Mouse (Mus musculus) heart, postnatal 10 days (tissue): ENCODE results near the gene Ptbp1. TPM values are rescaled to one million over a fixed set of nuclear protein-coding genes. Genes with fewer than 3 reads are reported as not detected.

Source experiments
- DNase-seq, 2 experiments: peaks; one replicate each; pipeline ENCODE4 v3.0.0; 2021
- intact Hi-C: fragments of 180-260 bp; cut with DNase I; formaldehyde crosslinking; loops from one replicate; pipeline ENCODE4 v1.15.1; 2025
- total RNA-seq, 2 experiments: library from RNA; stranded (reverse); gene quantifications; 2 replicates each; pipeline ENCODE4 v1.2.3; 2021

Gene Ptbp1
- total RNA-seq = 100 to 1,000 TPM; 144 to 145 TPM

DNA sequence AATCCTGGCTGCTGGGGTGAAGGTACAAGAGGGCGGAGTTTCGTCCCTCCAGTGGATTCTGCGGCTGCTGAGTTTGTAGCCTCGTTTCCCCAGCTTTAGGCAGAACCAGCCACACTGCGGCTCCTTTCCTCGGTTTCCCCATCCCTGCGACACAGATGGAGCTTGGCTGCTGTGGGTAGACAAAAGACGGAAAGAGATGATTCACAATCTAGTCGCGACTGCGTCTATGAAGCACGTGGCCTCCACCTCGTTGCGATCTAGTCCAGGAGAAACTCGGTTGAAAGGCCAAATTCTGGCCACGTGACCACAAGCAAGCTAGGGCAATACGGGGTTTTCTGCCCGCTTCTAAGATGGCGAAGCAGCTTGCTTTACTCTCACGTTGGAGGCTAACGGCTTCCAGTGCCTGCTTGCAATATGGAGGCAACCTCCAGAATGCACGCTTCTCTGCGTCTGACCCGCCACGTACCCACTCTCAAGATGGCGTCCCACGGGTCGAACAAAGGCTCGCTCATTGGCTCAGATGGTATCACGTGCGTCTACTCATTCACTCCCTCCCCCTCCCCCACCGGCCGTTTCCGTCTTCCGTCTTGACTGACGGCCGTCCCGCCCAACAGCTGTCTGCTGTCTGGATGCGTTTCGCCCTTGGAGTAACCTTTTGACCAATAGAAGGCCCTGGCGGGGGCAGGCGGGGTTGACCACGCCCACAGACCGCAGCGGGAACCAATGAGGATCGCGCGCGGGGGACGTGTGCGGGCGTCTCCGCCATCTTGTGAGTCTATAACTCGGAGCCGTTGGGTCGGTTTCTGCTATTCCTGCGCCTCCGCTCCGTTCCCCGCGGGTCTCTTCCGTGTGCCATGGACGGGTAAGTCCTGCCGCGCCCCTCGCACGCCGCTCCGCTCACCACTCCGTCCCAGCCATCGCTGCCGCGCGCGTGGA is at the start of gene Ptbp1:
Ptbp1 (plus strand) TSS at position 568 of the 936 bp plus-strand sequence.
- peak; percentile 99 to 100 for DNase-seq
- intact Hi-C loops = loop anchor here (1.0 kb wide), 1 partner anchor 13 kb away; no protein-coding TSS in a partner anchor

DNA sequence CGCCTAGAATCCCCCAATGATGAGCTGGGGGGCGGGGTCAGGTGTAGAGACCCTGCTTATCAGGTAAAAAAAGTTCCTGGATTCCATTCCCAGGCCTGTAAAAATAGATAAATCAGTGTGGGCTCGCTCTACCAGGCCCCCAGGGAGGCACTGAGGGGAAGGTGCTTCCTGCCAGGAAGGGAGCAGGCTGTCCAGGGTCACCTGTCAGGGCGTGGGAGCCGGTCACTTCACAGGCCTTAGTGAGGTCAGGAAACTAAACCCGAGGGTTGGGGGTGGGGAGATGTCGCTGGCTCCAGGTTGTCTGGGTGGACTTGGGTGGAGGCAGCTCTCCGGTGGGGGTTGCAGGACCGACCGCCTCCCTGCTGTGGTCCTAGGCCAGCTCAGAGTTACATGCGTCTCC is 48.6 kb upstream of the Ptbp1 start:
- intact Hi-C loops = no loop called here

DNA sequence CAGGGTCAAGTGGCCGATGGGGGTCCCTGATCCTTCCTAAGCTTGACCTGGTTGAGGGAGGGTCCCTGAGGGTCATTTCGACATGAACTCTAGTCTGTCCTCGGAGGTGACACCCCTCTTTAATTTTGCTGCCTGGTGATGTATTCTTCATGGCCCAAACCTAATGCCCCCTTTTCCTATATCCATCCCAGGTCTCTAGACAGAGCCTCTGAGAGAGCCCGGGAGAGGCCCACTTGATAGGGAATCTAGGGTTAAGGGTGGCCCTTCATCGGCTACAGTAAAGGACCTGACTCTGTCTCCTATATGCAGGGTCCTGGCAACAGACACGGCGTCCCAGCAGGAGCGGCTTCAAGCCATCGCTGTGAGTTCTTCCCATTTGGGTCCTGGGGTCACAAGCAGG is 47.9 kb upstream of the Ptbp1 start:
- intact Hi-C loops = no loop called here
- DNase-seq = no peak

More for the DNA sequence above, 48.6 kb upstream of the Ptbp1 start:
- DNase-seq = peak; percentile 66 to 71

DNA sequence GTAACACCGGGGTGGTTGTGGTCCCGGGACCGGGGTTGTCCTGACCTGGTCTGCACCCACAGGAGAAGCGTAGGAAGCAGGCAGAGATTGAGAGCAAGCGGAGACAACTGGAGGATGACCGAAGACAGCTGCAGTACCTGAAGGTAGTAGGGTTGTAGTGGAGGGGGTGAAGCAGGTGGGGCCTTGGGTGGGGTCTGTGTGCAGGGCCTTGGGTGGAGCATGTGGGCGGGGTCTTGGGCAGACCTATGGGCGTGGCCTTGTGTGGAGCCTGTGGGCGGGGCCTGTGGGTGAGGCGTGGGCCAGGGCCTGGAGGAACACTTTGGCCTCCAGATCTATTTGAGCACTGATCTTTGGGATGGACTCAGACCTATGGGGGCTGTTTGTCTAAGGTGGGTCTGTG is 47.3 kb upstream of the Ptbp1 start:
- no peak for DNase-seq
- intact Hi-C loops = no loop called here

DNA sequence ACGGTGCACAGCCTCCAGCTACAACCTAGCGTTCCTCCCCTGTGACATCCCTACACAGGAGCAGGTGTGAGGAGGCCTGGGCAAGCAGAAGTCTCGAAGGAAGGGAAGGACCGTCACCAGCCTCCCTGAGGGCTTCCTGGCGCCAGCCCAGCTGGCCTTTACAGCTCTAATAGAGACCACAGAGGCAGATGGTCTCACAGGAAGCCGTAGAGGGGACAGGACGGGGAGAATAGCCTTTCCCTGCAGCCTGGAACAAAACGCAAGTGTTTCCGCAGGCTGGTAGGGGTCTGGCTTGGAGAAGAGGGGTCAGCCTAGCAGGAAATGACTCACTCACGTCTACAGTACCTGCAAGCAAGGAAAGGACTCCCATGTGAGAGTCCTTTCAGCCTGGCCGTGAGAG is 46.4 kb upstream of the Ptbp1 start:
- intact Hi-C loops = loop anchor here (1.0 kb wide), 1 partner anchor 14 kb away; no protein-coding TSS in a partner anchor
- DNase-seq = peak; percentile 67 to 70

DNA sequence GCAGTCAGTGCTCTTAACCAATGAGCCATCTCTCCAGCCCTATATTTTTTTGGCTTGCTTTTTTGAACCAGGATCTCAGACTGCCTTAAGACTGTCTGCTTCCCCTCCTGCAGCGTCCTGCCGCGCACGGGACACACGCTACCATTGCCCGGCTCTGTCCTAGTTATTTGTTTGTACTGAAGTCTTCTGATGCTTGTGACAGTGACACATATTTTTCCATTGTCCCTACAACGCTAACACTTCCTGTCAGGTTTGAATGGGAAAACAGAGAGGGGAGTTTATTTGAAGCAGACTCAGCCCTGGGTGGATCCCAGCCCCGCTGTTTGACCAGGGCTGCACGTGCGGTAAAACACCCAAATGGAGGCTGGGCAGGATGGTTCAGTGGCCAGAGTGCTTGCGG is 45.5 kb upstream of the Ptbp1 start:
- DNase-seq = no peak
- intact Hi-C loops = loop anchor here (1.0 kb wide), 1 partner anchor 14 kb away; no protein-coding TSS in a partner anchor

DNA sequence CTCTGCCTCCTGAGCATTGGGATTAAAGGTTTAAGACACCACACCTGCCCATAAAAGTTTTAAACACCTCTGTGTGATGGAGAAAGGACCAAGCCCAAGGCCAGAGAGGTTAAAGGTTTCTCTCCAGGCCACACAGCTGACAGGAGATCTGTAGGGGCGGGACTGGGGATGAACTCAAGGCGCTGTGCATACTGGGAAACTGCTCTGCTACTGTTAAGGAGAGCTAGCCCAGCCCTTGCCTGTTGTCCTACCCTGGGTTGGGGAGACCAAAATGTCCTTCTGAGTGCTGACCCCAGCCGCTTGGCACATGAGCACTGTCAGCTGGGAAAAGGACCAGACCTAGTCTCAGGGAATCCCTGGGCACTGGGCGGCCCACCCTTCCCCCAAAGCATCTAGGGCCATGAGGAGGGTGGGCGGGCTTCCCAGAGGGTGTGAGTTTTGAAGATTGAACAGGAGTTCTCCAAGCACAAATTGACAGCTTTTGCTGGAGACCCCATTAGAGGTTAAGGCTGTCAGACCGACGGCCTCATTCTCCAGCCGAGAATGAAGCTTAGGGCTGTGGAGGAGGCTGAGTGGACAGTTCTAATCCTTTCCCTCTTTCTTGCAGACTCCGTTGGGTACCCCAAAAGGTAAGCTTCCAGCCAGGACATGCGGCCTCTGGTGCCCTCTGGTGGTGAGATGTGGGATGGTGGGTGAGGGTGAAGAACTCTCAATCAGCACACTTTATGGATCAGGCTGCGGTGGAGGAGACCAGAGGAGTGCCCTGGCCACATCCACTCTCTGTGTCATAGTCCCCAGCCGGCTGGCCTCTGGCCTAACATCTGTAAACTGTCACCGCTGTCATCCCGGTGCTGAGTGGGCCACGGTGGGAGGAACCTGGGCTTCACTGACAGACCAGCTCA is 42.2 kb upstream of the Ptbp1 start:
- intact Hi-C loops = loop anchor here (1.0 to 2.0 kb wide), 2 partner anchors 19 to 43 kb away; partner anchors contain the start of gene Palm
- DNase-seq = peak; percentile 85 to 92

DNA sequence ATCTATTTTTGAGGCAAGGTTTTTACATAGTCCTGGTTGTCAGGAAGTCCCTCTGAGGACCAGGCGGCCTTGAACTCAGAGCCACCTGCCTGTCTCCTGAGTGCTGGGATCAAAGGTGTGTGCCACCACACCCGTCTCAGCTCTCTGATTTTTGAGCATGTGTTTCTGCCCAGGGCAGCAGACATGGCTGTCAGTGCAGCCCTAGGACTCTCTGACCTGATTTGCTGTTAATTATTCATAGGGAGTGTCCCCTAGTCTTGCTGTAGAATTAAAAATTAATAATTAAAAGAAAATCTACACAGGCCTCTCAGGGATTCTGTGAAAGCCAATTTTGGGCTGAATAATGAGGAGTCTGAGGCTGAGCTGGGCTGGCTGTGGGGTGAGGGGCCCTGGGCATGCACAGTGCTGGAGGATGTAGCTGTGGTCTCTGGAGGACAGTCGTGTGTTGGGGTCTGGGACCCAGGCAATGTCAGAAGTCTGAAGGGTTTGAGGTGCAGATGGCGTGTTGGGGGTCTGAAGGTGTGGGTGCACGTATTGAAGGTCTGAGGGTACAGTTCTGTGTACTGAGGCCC is 39.9 kb upstream of the Ptbp1 start:
- intact Hi-C loops = no loop called here
- no peak for DNase-seq

DNA sequence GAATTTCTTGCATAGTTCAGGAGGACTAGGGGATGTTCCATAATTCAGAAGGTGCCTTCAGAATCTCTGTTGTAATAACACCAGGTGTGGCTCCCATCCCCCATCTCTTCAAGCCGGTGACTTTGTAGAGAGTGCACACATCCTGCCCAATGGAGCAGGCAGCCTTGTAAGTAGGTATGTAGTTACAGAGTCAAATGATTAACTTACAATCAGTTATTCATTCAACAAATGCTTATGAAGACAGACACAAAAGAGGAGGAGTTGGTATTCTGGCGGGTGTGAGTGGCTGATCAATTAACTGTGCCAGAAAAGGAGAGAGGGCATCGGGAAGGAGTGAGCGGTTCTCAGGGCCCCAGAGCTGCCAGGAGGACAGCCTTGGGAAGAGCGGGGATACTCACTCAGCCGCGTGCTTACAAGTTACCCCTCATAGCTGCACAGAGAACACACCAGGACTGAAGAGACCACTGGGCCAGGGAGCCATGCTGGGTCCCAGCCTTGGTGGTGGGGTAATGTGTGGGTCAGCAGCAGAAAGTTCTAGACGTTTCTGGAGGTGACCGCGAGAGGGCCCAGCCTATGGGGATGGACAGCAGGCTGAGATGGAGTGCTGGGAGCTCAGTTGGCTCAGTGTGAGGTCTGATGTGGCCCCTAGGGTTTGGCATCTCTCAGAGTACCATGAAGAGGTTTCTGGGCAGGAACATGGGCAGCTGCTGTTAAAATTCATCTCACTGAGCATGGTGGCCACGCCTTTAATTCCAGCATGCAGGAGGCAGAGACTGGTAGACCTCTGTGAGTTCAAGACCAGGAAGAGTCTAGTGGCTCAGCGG is 38.3 kb upstream of the Ptbp1 start:
- intact Hi-C loops = loop anchor here (5.0 kb wide), 1 partner anchor 34 kb away; no protein-coding TSS in a partner anchor

DNA sequence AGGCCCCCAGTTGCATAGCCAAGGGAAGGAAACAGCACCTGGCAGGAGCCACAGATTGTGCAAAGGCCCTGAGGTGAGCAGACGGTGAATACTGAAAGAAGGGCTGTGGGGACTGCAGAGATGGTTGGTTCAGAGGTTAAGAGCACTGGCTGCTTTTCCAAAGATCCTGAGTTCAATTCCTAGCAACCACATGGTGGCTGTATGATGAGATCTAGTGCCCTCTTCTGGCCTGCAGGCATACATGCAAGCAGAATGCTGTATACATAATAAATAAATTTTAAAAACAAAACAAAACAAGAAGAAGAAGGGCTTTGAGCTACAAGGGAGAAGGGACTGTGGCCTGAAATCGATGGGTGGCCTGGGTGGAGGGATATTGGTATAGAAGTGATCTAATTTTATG is 37.1 kb upstream of the Ptbp1 start:
- no peak for DNase-seq
- intact Hi-C loops = loop anchor here (5.0 kb wide), 1 partner anchor 35 kb away; no protein-coding TSS in a partner anchor

More for the DNA sequence above, 38.3 kb upstream of the Ptbp1 start:
- no peak for DNase-seq

DNA sequence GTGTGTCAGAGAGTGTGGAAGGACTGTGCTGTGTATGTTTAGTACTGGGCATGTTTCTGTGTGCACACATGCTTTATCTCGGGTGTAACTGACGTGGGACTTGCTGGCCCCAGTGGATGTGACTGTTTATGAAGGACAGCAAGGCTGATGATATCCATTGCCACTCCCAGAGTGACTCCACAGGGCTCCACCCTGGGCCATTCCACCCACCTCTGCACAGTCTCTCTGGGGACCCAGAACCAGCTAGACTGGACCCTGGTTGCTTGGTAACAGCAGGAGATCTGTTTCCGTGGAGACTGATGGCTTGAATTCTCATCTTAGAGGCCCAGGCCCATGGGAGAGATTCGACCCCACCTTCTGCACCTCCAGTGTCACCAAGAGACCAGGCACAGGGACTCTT is 36.0 kb upstream of the Ptbp1 start:
- no peak for DNase-seq
- intact Hi-C loops = loop anchor here (5.0 kb wide), 1 partner anchor 36 kb away; no protein-coding TSS in a partner anchor

DNA sequence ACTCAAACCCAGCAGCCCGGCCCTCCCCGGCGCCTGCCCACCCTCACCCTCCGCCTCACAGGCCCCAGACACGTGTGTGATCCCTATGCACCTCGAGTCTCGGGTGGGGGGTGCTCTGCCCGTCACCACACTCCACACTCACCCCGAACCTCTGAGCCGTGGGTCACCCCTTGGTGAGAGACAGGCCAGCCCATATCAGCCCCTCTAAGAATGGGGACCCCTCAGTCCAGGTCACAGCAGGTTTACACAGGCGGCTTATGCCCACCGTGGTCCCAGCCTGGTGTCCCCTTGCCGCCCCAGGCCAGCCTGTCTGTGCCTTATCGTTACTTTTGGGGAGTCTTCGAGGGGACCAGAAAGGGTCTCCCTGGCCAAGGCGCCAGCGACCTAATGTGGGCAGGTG is 34.6 kb upstream of the Ptbp1 start:
- intact Hi-C loops = loop anchor here (5.0 kb wide), 1 partner anchor 37 kb away; no protein-coding TSS in a partner anchor
- DNase-seq = no peak

DNA sequence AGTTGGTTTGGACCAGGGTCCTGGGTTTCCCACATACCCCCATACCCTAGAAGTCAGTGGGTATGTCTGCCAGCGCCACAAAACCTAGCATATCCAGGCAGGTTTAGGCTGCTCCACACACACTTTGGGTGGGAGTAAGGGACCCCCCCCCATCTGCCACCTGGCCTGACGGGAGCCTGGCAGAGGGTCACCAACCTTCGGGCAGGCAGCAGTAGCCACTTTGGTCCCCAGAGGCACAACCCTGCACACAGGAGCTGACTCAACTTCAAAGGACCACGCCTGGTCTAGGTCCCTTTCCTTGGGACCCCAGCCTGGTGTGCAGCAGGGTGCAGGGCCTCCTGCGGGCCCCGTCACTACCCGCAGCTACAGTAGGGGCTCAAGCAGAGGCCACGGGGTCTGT is 34.0 kb upstream of the Ptbp1 start:
- intact Hi-C loops = no loop called here
- no peak for DNase-seq

DNA sequence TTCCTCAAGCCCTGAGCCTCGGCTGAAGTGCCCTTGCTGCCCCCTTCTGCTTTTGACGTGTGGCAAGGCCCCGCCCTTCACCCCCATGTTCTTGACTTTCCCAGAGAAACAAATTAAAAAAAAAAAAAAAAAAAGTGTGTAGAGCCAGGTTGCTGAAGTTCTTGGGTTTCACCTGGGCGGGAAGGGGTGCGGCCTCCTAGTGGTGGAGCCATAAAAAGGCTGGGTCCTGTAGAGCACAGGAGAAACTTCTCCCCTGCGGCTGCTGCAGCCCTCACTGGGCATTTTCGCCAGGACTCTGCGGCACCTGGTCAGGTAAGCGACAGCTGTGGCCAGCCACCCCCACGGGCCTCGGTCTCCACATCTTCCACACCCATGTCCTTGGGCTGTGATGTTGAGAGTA is 33.4 kb upstream of the Ptbp1 start, which contains the start of gene Misp:
Misp (plus strand) TSS at position 208 of the 400 bp plus-strand sequence.
- intact Hi-C loops = no loop called here
- DNase-seq = no peak

DNA sequence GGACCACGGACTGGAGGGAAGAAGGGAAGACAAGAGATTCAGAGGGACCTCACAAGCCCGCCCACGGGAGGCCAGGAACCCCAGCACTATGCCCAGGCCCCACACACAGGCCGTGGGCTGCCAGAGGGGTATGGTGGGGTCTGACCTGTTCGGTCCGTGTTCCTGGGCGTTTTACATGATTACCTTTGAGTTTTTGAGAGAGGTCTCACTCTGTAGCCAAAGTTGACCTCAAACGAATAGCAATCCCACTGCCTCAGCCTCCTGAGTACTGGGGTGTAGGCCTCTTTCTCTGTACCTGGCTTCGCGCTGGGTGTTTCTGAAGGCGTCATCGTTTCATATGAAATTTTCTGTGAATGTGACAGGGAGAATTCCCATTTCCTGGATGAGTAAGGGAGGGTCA is 32.5 kb upstream of the Ptbp1 start:
- intact Hi-C loops = no loop called here
- no peak for DNase-seq

DNA sequence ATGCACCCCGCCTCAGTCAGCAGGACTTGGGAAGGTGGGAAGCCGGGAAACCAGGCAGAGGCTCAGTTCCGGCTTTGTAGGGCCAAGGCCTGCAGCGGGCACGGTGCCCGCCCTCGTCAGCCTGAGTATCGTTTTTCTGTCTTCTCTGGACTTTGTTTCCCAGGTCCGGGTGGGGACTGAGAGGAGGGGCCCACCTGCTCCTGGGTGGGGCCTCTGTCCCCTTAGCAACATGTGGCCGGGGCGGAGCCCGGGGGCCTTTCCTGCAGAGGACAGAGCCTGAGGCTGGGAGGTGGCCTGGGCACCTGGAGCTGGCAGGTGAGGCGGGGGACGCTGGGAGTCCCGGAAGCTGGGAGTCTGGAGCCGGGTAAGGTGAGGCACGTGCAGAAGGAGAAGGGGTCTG is 31.9 kb upstream of the Ptbp1 start:
- intact Hi-C loops = no loop called here
- no peak for DNase-seq

DNA sequence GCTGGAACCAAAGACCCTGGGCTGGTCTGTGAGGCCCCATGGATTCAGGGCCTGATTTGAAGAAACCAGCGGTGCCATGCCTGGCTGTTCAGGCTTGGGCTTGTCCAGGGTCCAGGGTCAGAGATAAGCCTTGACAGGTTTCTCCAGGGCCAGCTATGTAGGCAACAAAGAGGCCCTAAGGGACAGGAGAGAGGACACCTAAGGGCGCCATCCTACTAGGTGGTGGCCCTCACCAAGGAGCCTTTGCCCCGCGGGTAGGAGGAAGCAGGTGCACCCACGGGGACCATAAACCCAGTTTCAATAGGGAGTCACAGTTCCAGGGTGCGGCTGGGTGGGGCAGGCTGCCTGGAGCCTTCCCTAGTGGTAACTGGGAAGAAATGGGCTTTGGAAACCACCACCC is 31.2 kb upstream of the Ptbp1 start:
- intact Hi-C loops = no loop called here
- DNase-seq = no peak

DNA sequence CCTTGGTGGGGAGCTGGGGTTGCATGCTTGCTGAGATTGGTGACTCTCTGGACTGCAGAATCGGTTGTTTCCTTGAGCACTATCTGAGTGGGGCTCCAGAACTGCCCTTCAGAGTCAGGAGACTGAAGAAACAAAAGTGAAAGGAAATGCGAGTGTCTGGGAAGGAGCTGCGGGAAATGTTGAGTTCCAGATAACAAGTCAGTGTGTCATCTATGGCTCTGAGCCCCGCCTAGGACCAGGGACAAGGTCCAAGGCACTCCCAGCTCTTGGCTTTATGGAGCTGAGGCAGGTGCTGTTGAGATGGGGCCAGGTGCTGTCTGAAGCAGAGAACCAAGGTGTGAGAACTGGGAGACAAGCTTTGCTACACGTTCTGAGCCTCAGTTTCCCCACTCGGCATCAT is 29.8 kb upstream of the Ptbp1 start:
- DNase-seq = peak; percentile 40 to 54
- intact Hi-C loops = no loop called here

DNA sequence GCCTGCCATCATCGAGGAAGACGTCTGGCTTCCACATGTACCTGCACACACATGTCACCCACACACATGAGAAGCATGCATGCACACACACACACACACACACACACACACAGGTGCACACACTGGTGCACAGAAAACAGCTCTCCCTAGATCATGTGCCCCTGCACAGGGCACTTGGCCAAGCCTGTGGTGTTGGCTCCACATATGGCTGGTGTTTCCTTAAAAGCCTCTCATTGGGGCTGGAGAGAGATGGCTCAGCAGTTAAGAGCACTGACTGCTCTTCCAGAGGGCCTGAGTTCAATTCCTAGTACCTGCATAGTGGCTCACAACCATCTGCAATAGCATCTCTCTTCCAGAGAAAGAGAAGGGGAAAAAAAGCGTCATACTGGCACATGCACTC is 22.6 kb upstream of the Ptbp1 start:
- intact Hi-C loops = loop anchor here (5.0 kb wide), 1 partner anchor 36 kb away; no protein-coding TSS in a partner anchor
- no peak for DNase-seq
